Mouse (Mus musculus): ENCODE results near the gene 4930519P11Rik. TPM values are rescaled to one million over a fixed set of nuclear protein-coding genes. Genes with fewer than 3 reads are reported as not detected.
A peak's percentile ranks its signal among the peaks of the same experiment; 100 is the strongest.

Gene 4930519P11Rik
- total RNA-seq, 2 experiments from 2014 or later: not detected

GRCm38 (mm10) chr2:154586405-154586804 is 26.8 kb downstream of the 4930519P11Rik start:
- ATAC-seq (ENCODE audit: poor library complexity, severe bottlenecking): peak; percentile 80

- ATAC-seq (ENCODE audit: poor library complexity, severe bottlenecking): no peak
Observed at GRCm38 (mm10) chr2:154584931-154585601, 28.2 kb downstream of the 4930519P11Rik start.

GRCm38 (mm10) chr2:154583906-154584872 is 29.0 kb downstream of the 4930519P11Rik start:
- no peak for ATAC-seq (ENCODE audit: poor library complexity, severe bottlenecking)

- ATAC-seq (ENCODE audit: poor library complexity, severe bottlenecking): no peak
Observed at GRCm38 (mm10) chr2:154581421-154581820, 31.8 kb downstream of the 4930519P11Rik start.

- no peak for ATAC-seq (ENCODE audit: poor library complexity, severe bottlenecking)
Observed at GRCm38 (mm10) chr2:154580586-154580985, 32.7 kb downstream of the 4930519P11Rik start.

GRCm38 (mm10) chr2:154577744-154578067 is 35.5 kb downstream of the 4930519P11Rik start:
- no peak for ATAC-seq (ENCODE audit: poor library complexity, severe bottlenecking)

- ATAC-seq (ENCODE audit: poor library complexity, severe bottlenecking): no peak
Observed at GRCm38 (mm10) chr2:154576876-154577743, 36.1 kb downstream of the 4930519P11Rik start.

- peak; percentile 55 for ATAC-seq (ENCODE audit: poor library complexity, severe bottlenecking)
Observed at GRCm38 (mm10) chr2:154574271-154574670, 39.0 kb downstream of the 4930519P11Rik start.

- ATAC-seq (ENCODE audit: poor library complexity, severe bottlenecking): no peak
Observed at GRCm38 (mm10) chr2:154572996-154573395, 40.2 kb downstream of the 4930519P11Rik start.

- ATAC-seq (ENCODE audit: poor library complexity, severe bottlenecking): no peak
Observed at GRCm38 (mm10) chr2:154571976-154572375, 41.3 kb downstream of the 4930519P11Rik start.

GRCm38 (mm10) chr2:154571266-154571665 is 42.0 kb downstream of the 4930519P11Rik start:
- no peak for ATAC-seq (ENCODE audit: poor library complexity, severe bottlenecking)

GRCm38 (mm10) chr2:154570666-154571065 is 42.6 kb downstream of the 4930519P11Rik start:
- ATAC-seq (ENCODE audit: poor library complexity, severe bottlenecking): no peak

GRCm38 (mm10) chr2:154569836-154570286 is 43.4 kb downstream of the 4930519P11Rik start, which contains the start of gene E2f1:
Gene E2f1 (minus strand): TSS chr2:154569892.
- ATAC-seq (ENCODE audit: poor library complexity, severe bottlenecking): peak; percentile 83

- peak; percentile 58 for ATAC-seq (ENCODE audit: poor library complexity, severe bottlenecking)
Observed at GRCm38 (mm10) chr2:154569071-154569748, 44.0 kb downstream of the 4930519P11Rik start.

GRCm38 (mm10) chr2:154568329-154569070 is 44.7 kb downstream of the 4930519P11Rik start:
- ATAC-seq (ENCODE audit: poor library complexity, severe bottlenecking): peak; percentile 19

- no peak for ATAC-seq (ENCODE audit: poor library complexity, severe bottlenecking)
Observed at GRCm38 (mm10) chr2:154567766-154568165, 45.5 kb downstream of the 4930519P11Rik start.

- ATAC-seq (ENCODE audit: poor library complexity, severe bottlenecking): no peak
Observed at GRCm38 (mm10) chr2:154566641-154567040, 46.6 kb downstream of the 4930519P11Rik start.

GRCm38 (mm10) chr2:154565562-154565961 is 47.7 kb downstream of the 4930519P11Rik start:
- ATAC-seq (ENCODE audit: poor library complexity, severe bottlenecking): no peak

GRCm38 (mm10) chr2:154563612-154564170 is 49.5 kb downstream of the 4930519P11Rik start:
- ATAC-seq (ENCODE audit: poor library complexity, severe bottlenecking): no peak
